Mouse (Mus musculus) lung, adult 18-20 months (tissue): Measurements from ENCODE around the gene Kif13a.

ENCODE experiments used
- DNase-seq, 2 experiments: peaks; one replicate each; pipeline ENCODE4 v3.0.0; 2022; ENCODE audit warnings: mixed read lengths in 2 of 2

The Kif13a gene

GRCm38 (mm10) chr13:46883381-46883780, 46.3 kb downstream of the Kif13a start:
- DNase-seq = peak; percentile 82 to 89

GRCm38 (mm10) chr13:46880736-46881135, 48.9 kb downstream of the Kif13a start:
- DNase-seq = no peak

- no peak for DNase-seq
Observed at GRCm38 (mm10) chr13:46880243-46880642, 49.4 kb downstream of the Kif13a start.

- DNase-seq = peak; percentile 48
Observed at GRCm38 (mm10) chr13:46877049-46877448, 52.6 kb downstream of the Kif13a start.

- DNase-seq = peak; percentile 80 to 87
Observed at GRCm38 (mm10) chr13:46875377-46875776, 54.3 kb downstream of the Kif13a start.

GRCm38 (mm10) chr13:46872732-46873131, 56.9 kb downstream of the Kif13a start:
- no peak for DNase-seq

- peak in 1 of 2 experiments; percentile 38 for DNase-seq
Observed at GRCm38 (mm10) chr13:46872194-46872593, 57.5 kb downstream of the Kif13a start.

- no peak for DNase-seq
Observed at GRCm38 (mm10) chr13:46869464-46869863, 60.2 kb downstream of the Kif13a start.

- DNase-seq = no peak
Observed at GRCm38 (mm10) chr13:46863169-46863748, 66.4 kb downstream of the Kif13a start.

- DNase-seq = no peak
Observed at GRCm38 (mm10) chr13:46859876-46860275, 69.8 kb downstream of the Kif13a start.

- no peak for DNase-seq
Observed at GRCm38 (mm10) chr13:46859173-46859572, 70.5 kb downstream of the Kif13a start.

GRCm38 (mm10) chr13:46858835-46859152, 70.9 kb downstream of the Kif13a start:
- no peak for DNase-seq

- no peak for DNase-seq
Observed at GRCm38 (mm10) chr13:46858143-46858834, 71.4 kb downstream of the Kif13a start.

GRCm38 (mm10) chr13:46854456-46854855, 75.2 kb downstream of the Kif13a start:
- no peak for DNase-seq

GRCm38 (mm10) chr13:46852470-46852869, 77.2 kb downstream of the Kif13a start:
- no peak for DNase-seq

GRCm38 (mm10) chr13:46845456-46845855, 84.2 kb downstream of the Kif13a start:
- no peak for DNase-seq

- DNase-seq = no peak
Observed at GRCm38 (mm10) chr13:46844561-46845235, 85.0 kb downstream of the Kif13a start.

GRCm38 (mm10) chr13:46843646-46844045, 86.0 kb downstream of the Kif13a start:
- no peak for DNase-seq

GRCm38 (mm10) chr13:46842185-46842584, 87.5 kb downstream of the Kif13a start:
- DNase-seq = peak; percentile 23 to 69

GRCm38 (mm10) chr13:46841668-46842067, 88.0 kb downstream of the Kif13a start:
- DNase-seq = no peak

GRCm38 (mm10) chr13:46840676-46841075, 89.0 kb downstream of the Kif13a start:
- DNase-seq = no peak

- DNase-seq = no peak
Observed at GRCm38 (mm10) chr13:46839236-46839635, 90.4 kb downstream of the Kif13a start.

GRCm38 (mm10) chr13:46838551-46838950, 91.1 kb downstream of the Kif13a start:
- DNase-seq = peak in 1 of 2 experiments; percentile 41

GRCm38 (mm10) chr13:46835351-46835750, 94.3 kb downstream of the Kif13a start:
- no peak for DNase-seq
